Mouse (Mus musculus) hindbrain, embryonic 12.5 days (tissue): ENCODE measurements around the gene Adra1b. TPM values are rescaled to one million over a fixed set of nuclear protein-coding genes. Genes with fewer than 3 reads are reported as not detected.

Experiments used
- ATAC-seq: fragments of 200-750 bp; cut with Nextera tagmentation; 2 replicates; pipeline ENCODE4 v1.8.0; 2017; ENCODE audit warnings: moderate TSS enrichment; ENCODE audit not compliant: low FRiP score
- H3K27ac ChIP-seq: fragments of 300-500 bp; sonication (generic); 2 replicates; pipeline ENCODE4 v1.5.1; 2016; ENCODE audit warnings: mild to moderate bottlenecking
- H3K27me3 ChIP-seq: fragments of 300-500 bp; sonication (generic); 2 replicates; pipeline ENCODE4 v1.6.1; 2016; ENCODE audit warnings: mild to moderate bottlenecking
- H3K36me3 ChIP-seq: fragments of 300-500 bp; sonication (generic); 2 replicates; pipeline ENCODE4 v1.6.1; 2016; ENCODE audit warnings: mild to moderate bottlenecking
- H3K4me1 ChIP-seq: fragments of 300-500 bp; sonication (generic); 2 replicates; pipeline ENCODE4 v1.6.1; 2016
- H3K4me2 ChIP-seq: fragments of 300-500 bp; sonication (generic); replicated peaks from 2 replicates; pipeline ENCODE4 v1.6.1; 2016; ENCODE audit warnings: mild to moderate bottlenecking
- H3K4me3 ChIP-seq: fragments of 300-500 bp; sonication (generic); 2 replicates; pipeline ENCODE4 v1.5.1; 2016; ENCODE audit warnings: mild to moderate bottlenecking
- H3K9ac ChIP-seq: fragments of 300-500 bp; sonication (generic); 2 replicates; pipeline ENCODE4 v1.6.1; 2016; ENCODE audit warnings: mild to moderate bottlenecking, moderate library complexity
- H3K9me3 ChIP-seq: fragments of 300-500 bp; sonication (generic); replicated peaks from 2 replicates; pipeline ENCODE4 v1.6.1; 2016; ENCODE audit warnings: mild to moderate bottlenecking
- WGBS: fragments of 180-500 bp; shearing (Covaris S2); methylation state at CpG from one replicate; pipeline ENCODE4 v1.1.7; 2016; 5-methylcytosine and 5-hydroxymethylcytosine counted together
- polyA plus RNA-seq: library from polyadenylated mRNA; unstranded; fragments of >200 nt; fragmentation: Nextera tagmentation; extraction: Ambion mirVana; gene quantifications from 2 replicates; pipeline ENCODE4 v1.2.1, GENCODE M21; 2016

The Adra1b gene
- polyA plus RNA-seq, 1 experiment from 2014 or later: 0.94 TPM

DNA sequence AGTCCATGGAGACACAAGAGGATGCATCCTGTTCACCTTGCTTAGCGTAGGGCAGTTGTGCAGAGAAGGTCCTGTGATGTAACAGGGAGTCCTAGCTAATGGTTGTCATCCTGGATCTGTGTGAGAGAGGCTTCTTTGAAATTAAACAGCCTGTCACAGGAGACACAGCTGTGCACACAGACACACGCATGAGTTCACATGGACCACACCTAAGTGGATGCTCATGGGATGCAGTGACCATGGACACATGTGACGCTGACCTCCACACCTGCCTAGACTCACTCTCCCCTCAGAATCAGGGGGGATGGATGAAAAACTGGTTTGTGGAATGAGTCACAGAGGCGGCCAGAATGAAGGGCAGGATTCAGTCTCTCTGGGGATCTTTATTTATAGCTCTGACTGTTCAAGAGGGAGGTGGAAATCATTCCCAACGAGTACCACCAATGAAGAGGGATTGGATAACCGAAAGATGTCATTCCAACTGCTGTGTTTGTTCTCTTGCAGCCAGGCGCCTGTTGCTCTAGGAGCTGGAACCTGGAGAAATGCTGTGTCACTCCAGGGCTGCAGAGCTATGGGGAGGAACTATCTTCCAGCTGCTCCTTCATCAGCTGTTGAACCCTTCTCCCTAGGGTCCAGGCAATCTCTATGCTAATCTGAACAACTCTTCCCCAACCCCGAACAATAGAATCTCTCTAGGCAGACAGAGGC lies 11.6 kb downstream of the Adra1b start:
- Histone ChIP-seq H3K27ac (no peak overlapping the region), H3K9ac (no peak overlapping the region), H3K4me2 (no peak overlapping the region), H3K9me3 (no peaks in the 10 kb centered on the region), H3K36me3 (no peaks in the 10 kb centered on the region), H3K4me3 (no peak overlapping the region), H3K27me3 (no peaks in the 10 kb centered on the region), H3K4me1 (peaks cover 4% of the 10 kb centered on the region; the same call in 1 of the 2 replicates)
- ATAC-seq: peak; percentile 89
- 75% methylated on average over 8 of the region's 8 CpGs for WGBS

DNA sequence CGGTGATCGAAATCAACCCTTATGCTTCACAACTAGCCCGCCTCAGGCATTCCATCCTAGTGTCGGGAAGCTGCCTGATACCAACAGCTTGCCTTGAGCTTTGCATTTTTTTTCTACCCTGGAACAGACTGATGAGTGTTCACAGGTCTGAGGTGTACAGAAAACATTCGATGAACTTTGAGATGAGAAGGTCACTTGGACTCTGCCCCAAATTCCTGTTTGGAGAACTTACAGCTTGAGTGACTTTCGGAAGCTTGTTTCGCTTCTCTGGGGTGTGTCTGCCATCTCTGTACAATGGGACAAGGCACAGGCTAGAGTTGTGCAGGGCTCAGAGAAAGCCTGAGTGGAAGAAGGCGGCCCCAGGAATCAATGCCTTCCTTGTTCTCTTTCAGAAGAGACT lies 12.3 kb downstream of the Adra1b start:
- Histone ChIP-seq H3K36me3 (no peaks in the 10 kb centered on the region), H3K4me1 (peaks cover 4% of the 10 kb centered on the region; the same call in 1 of the 2 replicates), H3K4me3 (no peak overlapping the region), H3K9ac (no peak overlapping the region), H3K27me3 (no peaks in the 10 kb centered on the region), H3K4me2 (no peak overlapping the region), H3K27ac (no peak overlapping the region), H3K9me3 (no peaks in the 10 kb centered on the region)
- 82% methylated on average over 8 of the region's 8 CpGs for WGBS
- no peak for ATAC-seq

DNA sequence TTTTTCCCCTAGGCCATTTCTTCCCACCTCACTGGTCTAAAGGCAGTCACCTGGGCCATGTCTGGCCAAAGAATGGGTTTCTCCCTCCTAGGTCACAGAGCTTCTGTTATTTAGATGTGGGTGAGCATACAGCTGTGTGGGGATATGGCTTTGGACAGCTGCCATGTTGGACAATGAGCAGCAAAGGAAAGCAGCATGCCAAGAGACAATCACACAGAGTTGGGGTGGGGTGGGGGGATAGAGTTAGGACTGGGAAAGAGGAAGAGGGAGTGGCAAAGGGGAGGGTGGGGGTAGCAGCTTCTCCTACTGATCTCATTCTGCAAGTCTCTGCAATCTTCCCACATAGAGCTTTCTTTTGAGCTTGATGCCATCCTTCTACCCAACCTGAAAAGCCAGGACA lies 13.4 kb downstream of the Adra1b start:
- no peak for ATAC-seq
- Histone ChIP-seq H3K9ac (no peak overlapping the region), H3K4me1 (peaks cover 4% of the 10 kb centered on the region; the same call in 1 of the 2 replicates), H3K4me3 (no peak overlapping the region), H3K4me2 (no peak overlapping the region), H3K27me3 (no peaks in the 10 kb centered on the region), H3K27ac (no peak overlapping the region), H3K36me3 (no peaks in the 10 kb centered on the region), H3K9me3 (no peaks in the 10 kb centered on the region)

GRCm38 (mm10) chr11:43884521-43884920 lies 16.5 kb downstream of the Adra1b start:
- Histone ChIP-seq H3K9me3 (no peaks in the 10 kb centered on the region), H3K27me3 (no peaks in the 10 kb centered on the region), H3K4me2 (no peak overlapping the region), H3K4me3 (no peak overlapping the region), H3K36me3 (no peaks in the 10 kb centered on the region), H3K27ac (no peak overlapping the region), H3K4me1 (no peaks in the 10 kb centered on the region; the same call in 1 of the 2 replicates), H3K9ac (no peak overlapping the region)
- no peak for ATAC-seq

DNA sequence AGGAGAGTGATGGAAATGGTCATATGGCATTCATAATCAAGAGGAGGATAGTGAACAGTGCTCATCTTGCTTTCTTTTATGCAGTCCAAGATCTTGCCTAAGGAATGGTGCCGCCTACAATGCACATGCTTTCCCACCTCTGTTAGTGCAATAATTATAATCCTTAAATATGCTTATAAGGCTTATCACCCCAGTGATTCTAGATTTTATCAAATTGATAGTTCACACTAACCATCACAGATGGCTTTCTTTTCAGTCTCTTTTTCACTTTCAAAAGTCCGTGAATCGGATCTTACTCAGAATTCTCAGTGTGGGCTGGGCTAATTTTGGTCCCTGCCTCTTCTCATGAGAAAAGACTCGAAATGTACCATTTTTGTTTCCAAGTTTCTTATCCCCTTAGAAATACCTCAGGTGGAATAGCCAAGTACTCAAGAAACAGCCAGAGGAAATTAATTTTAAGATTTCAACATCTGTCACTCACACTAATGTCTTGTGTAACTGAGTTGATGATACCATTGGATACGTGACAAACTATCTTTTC lies 17.3 kb downstream of the Adra1b start:
- Histone ChIP-seq H3K4me2 (no peak overlapping the region), H3K27me3 (no peaks in the 10 kb centered on the region), H3K9me3 (no peaks in the 10 kb centered on the region), H3K36me3 (no peaks in the 10 kb centered on the region), H3K4me1 (no peaks in the 10 kb centered on the region), H3K9ac (no peak overlapping the region), H3K27ac (no peak overlapping the region), H3K4me3 (no peak overlapping the region)
- WGBS: 89% methylated on average over 5 of the region's 5 CpGs
- ATAC-seq: no peak

- H3K9me3 ChIP-seq: no peaks in the 10 kb centered on the region
These were observed 23.8 kb downstream of the Adra1b start for GRCm38 (mm10) chr11:43877211-43877610.

GRCm38 (mm10) chr11:43867721-43868281 lies 33.2 kb downstream of the Adra1b start:
- Histone ChIP-seq H3K27ac (no peak overlapping the region), H3K9me3 (no peaks in the 10 kb centered on the region), H3K4me2 (no peak overlapping the region), H3K4me1 (no peaks in the 10 kb centered on the region), H3K4me3 (no peak overlapping the region), H3K27me3 (no peaks in the 10 kb centered on the region), H3K9ac (no peak overlapping the region), H3K36me3 (no peaks in the 10 kb centered on the region)
- 58% methylated on average over 4 of the region's 4 CpGs for WGBS
- no peak for ATAC-seq

More at GRCm38 (mm10) chr11:43877211-43877610, 23.8 kb downstream of the Adra1b start:
- no peaks in the 10 kb centered on the region for H3K36me3 ChIP-seq
- H3K27ac ChIP-seq: no peak overlapping the region
- no peaks in the 10 kb centered on the region for H3K27me3 ChIP-seq
- WGBS: 88% methylated on average over 5 of the region's 5 CpGs
- no peak for ATAC-seq
- no peaks in the 10 kb centered on the region for H3K4me1 ChIP-seq
- H3K4me3 ChIP-seq: no peak overlapping the region
- no peak overlapping the region for H3K9ac ChIP-seq
- H3K4me2 ChIP-seq: no peak overlapping the region

DNA sequence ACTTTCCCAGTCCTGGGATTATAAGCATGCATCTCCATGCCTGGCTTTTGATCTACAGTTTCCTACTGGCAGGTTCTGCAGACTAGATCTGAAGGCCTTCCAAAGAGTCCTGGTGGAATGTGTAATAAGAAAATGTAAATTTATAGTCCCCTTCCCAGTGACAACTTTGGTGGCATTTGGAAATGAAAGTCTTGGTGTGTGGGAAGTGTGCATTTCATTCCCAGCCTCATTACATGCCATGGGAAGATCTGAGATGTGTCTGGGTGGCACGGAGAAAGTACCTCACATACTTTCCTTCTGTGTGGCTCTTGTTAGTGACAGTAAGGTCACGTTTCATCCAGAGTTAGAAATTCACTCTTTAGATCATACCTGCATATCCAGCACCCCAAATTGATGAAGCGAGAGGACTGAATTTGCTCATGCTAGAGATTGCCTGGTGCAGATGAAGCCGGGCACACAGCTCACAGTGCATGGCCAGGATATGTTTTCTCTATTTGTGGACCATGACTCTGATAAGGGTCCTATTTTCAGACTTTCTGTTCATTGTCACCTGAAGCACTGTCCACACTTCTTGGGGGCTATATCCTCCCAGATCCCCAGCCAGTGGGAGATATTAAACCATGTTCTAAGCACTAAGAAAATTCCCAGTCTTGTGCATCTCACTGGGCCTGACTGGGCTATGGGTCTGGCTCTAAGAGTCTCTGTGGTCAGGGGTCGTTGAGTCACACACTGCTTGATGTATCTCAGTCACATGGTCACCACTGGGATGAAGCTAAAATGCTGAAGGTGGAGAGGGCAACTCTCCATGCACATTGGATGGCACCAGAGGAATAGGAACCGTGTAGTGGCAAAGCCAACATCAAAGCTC lies 35.5 kb downstream of the Adra1b start:
- Histone ChIP-seq H3K4me2 (no peak overlapping the region), H3K9ac (no peak overlapping the region), H3K27me3 (no peaks in the 10 kb centered on the region), H3K4me3 (no peak overlapping the region), H3K4me1 (no peaks in the 10 kb centered on the region), H3K9me3 (no peaks in the 10 kb centered on the region), H3K27ac (no peak overlapping the region), H3K36me3 (no peaks in the 10 kb centered on the region)
- WGBS: 80% methylated on average over 6 of the region's 6 CpGs
- ATAC-seq: no peak

GRCm38 (mm10) chr11:43853046-43853445 lies 48.0 kb downstream of the Adra1b start:
- no peak overlapping the region for H3K4me3 ChIP-seq
- no peak overlapping the region for H3K4me2 ChIP-seq
- no peaks in the 10 kb centered on the region for H3K27me3 ChIP-seq
- H3K4me1 ChIP-seq: no peaks in the 10 kb centered on the region
- no peak for ATAC-seq
- H3K27ac ChIP-seq: no peak overlapping the region
- no peaks in the 10 kb centered on the region for H3K36me3 ChIP-seq
- 68% methylated on average over 6 of the region's 6 CpGs for WGBS
- H3K9me3 ChIP-seq: no peaks in the 10 kb centered on the region
- no peak overlapping the region for H3K9ac ChIP-seq

- no peak overlapping the region for H3K4me2 ChIP-seq
- no peaks in the 10 kb centered on the region for H3K27me3 ChIP-seq
- H3K9ac ChIP-seq: no peak overlapping the region
- H3K36me3 ChIP-seq: no peaks in the 10 kb centered on the region
- no peaks in the 10 kb centered on the region for H3K9me3 ChIP-seq
- no peaks in the 10 kb centered on the region for H3K4me1 ChIP-seq
- no peak overlapping the region for H3K27ac ChIP-seq
- H3K4me3 ChIP-seq: no peak overlapping the region
- no peak for ATAC-seq
- 91% methylated on average over 4 of the region's 4 CpGs for WGBS
These were observed 53.0 kb downstream of the Adra1b start for GRCm38 (mm10) chr11:43848056-43848455.

DNA sequence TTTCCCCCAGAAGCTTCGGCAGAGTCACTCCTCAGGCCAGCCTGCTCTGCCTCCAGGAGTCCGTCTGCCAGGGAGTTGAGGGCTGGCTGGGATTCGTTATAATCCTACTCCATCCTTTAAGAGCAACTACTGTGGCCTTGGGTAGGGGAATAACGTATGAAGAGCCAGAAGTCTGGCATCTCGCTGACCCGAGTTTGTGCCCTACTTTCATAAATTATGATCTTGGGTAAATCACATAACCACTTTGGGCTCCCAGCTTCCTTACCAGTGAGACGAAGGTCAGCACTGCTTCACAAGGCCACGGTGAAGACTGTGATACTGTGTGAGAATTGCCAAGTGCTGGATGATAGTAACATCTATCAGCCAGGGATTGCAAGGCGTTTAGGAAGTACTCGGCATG lies 59.4 kb downstream of the Adra1b start:
- no peak for ATAC-seq

GRCm38 (mm10) chr11:43840491-43840890 lies 60.5 kb downstream of the Adra1b start:
- Histone ChIP-seq H3K36me3 (no peaks in the 10 kb centered on the region), H3K4me3 (no peak overlapping the region), H3K4me2 (no peak overlapping the region), H3K4me1 (0 out of 2 replicates have a peak, but pooled peaks cover 5% of the 10 kb centered on the region), H3K27me3 (peaks cover 14% of the 10 kb centered on the region), H3K9me3 (no peaks in the 10 kb centered on the region), H3K27ac (no peak overlapping the region), H3K9ac (no peak overlapping the region)
- WGBS: 62% methylated on average over 6 of the region's 6 CpGs
- ATAC-seq: no peak

More for the DNA sequence above, 59.4 kb downstream of the Adra1b start:
- Histone ChIP-seq H3K27ac (no peak overlapping the region), H3K9ac (no peak overlapping the region), H3K9me3 (no peaks in the 10 kb centered on the region), H3K27me3 (peaks cover 9% of the 10 kb centered on the region; the same call in 1 of the 2 replicates), H3K4me1 (no peaks in the 10 kb centered on the region), H3K4me2 (no peak overlapping the region), H3K36me3 (no peaks in the 10 kb centered on the region), H3K4me3 (no peak overlapping the region)
- 75% methylated on average over 10 of the region's 10 CpGs for WGBS
